Mouse (Mus musculus) testis, postnatal 14 days (tissue): ENCODE measurements around the gene Olfr1084.
"Not testable (repeated sequence)": the region's sequence is repeated elsewhere in the genome, so short reads cannot be mapped to it uniquely, and the experiment has no call there.

Source experiments
- DNase-seq: peaks from one replicate; pipeline ENCODE4 v3.0.0; 2021; ENCODE audit warnings: low spot score

The Olfr1084 gene

DNA sequence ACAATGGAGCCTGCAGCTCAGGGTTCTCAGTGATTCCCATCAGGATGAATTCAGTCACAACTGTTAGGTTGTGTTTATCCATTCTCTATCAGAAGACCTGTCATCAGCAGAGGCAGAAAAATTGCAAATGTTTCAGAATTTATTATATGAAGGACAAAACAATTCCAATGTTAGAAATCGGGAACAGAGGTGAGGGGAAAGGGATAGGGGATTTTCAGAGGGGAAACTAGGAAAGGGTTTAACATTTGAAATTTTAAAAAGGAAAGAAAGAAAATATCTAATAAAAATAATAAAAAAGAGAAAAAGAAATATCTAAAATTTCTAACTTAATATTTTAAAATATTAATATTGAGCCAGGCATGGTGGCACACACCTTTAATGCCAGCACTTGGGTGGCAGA is at the start of gene Olfr1084:
Gene Olfr1084 (minus strand): TSS at position 101 of the 400 bp plus-strand sequence.
- DNase-seq: not testable (repeated sequence)

DNA sequence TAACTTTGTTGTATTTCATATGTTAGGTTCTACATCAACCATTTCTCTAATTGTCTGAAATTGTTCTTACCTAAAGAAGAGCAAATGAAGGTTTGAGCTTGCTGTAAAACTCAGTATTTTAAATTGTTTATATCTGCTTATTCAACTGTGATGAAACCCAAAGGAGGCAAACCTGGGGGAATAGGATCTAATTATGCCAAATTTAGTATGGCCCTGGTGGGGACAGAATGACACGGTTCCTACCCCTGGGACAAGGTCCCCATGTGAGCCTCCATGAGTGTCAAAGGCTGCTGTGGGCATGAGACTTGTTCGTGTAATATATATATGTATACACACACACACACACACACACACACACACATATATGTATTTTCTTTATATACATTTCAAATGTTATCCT is 40.5 kb upstream of the Olfr1084 start, which contains the start of gene Olfr1086:
Gene Olfr1086 (minus strand): TSS at position 101 of the 400 bp plus-strand sequence.
- DNase-seq: no peak

DNA sequence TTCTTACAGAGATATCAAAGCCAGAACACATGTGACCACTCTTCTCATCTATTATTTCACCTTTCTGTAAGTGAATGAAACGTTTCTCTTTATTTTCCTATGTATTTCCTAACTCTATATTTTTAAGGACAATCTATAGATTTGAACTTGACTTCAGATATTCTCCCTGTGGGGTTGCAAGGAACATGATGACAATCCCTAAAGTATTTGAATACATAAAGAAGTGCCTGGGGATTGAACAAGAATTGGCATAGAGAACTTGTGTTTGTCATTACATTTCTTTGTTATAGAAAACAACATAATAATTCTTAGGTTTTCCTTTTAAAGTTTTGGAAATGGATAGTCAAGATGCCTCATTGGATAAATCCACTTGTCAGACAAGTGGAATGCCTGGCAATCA is 22.4 kb upstream of the Olfr1084 start, which contains the start of gene Olfr1085:
Gene Olfr1085 (minus strand): TSS at position 101 of the 400 bp plus-strand sequence.
- DNase-seq: no peak

DNA sequence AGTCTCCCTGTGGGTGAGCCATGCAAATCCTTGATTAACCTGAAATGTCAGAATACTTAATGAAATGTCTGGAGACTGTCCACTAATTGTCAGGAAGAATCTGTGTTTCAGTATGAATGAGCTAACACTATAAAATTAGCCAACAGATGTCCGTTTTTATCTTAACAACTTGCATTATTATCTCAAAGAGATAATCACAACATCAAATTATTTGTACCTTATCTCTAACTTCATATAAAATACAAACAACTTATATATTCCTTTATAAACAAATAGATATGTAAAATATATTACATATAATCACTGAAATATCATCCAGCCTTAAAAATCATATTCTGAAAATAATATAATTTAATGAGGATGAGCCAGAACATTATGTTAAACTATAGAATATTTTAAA is 40.7 kb downstream of the Olfr1084 start, which contains the start of gene Olfr1082:
Gene Olfr1082 (minus strand): TSS at position 101 of the 400 bp plus-strand sequence.
- DNase-seq: not testable (repeated sequence)
